Mouse (Mus musculus) CH12.LX (cell line): ENCODE measurements around the gene Elovl6. TPM values are rescaled to one million over a fixed set of nuclear protein-coding genes. Genes with fewer than 3 reads are reported as not detected.

Experiments used
- DNase-seq: peaks from one replicate; pipeline ENCODE4 v3.0.0-alpha.2; 2013; ENCODE audit errors: extremely low read depth
- H3K27ac ChIP-seq: 2 replicates; pipeline ENCODE4 v1.5.1; 2012; ENCODE audit warnings: low read depth, mild to moderate bottlenecking, control low read depth, moderate library complexity; ENCODE audit not compliant: insufficient read depth
- H3K27me3 ChIP-seq: replicated peaks from 2 replicates; pipeline ENCODE3; 2012; ENCODE audit warnings: inconsistent platforms
- H3K36me3 ChIP-seq, 2 experiments: replicated peaks in 1 of 2; 2 replicates each; pipeline versions ENCODE3 to v1.6.1; 2012; ENCODE audit warnings: inconsistent platforms in 1 of 2, low read length in 1 of 2, mild to moderate bottlenecking in 1 of 2, mixed read lengths in 1 of 2, moderate library complexity in 1 of 2; ENCODE audit not compliant: control insufficient read depth in 1 of 2, insufficient read depth in 1 of 2
- H3K4me1 ChIP-seq, 2 experiments: 2 replicates each; pipeline ENCODE4 v1.6.1; 2012; ENCODE audit warnings: inconsistent platforms in 1 of 2, moderate library complexity in 1 of 2; ENCODE audit not compliant: insufficient read depth in 2 of 2, control insufficient read depth in 1 of 2
- H3K4me2 ChIP-seq: 2 replicates; pipeline ENCODE4 v1.6.1; 2012; ENCODE audit warnings: low read depth, mild to moderate bottlenecking, control low read depth; ENCODE audit not compliant: poor library complexity, insufficient read depth, severe bottlenecking
- H3K4me3 ChIP-seq, 3 experiments: fragments of 150-350 bp in 1 of 3; sonication (generic) in 1 of 3; replicated peaks in 1 of 3; 2 replicates each; pipeline versions ENCODE3 to v1.5.1; 2011 to 2012; ENCODE audit warnings: low read depth in 2 of 3, low read length in 2 of 3, mild to moderate bottlenecking in 2 of 3, moderate library complexity in 2 of 3, control low read depth in 1 of 3, improper control_type of control experiment in 1 of 3, inconsistent platforms in 1 of 3, mixed read lengths in 1 of 3; ENCODE audit not compliant: poor library complexity in 1 of 3
- H3K79me2 ChIP-seq: replicated peaks from 2 replicates; pipeline ENCODE4 v1.6.1; 2012; ENCODE audit warnings: mild to moderate bottlenecking, moderate library complexity; ENCODE audit not compliant: control insufficient read depth, poor library complexity, insufficient read depth, severe bottlenecking; ENCODE audit errors: extremely low read depth
- H3K9ac ChIP-seq: 2 replicates; pipeline ENCODE4 v1.6.1; 2012; ENCODE audit warnings: low read depth, mild to moderate bottlenecking, control low read depth, moderate library complexity; ENCODE audit not compliant: insufficient read depth
- H3K9me3 ChIP-seq: replicated peaks from 2 replicates; pipeline ENCODE3; 2012; ENCODE audit warnings: low read length, inconsistent platforms, mixed read lengths
- CHD1 ChIP-seq: IDR thresholded peaks from 2 replicates; pipeline ENCODE4 v1.6.1; 2012; ENCODE audit warnings: low read depth, low read length, improper control_type of control experiment, inconsistent platforms
- CHD2 ChIP-seq: IDR thresholded peaks from 2 replicates; pipeline ENCODE4 v1.6.1; 2011; ENCODE audit warnings: low read length, improper control_type of control experiment
- CTCF ChIP-seq, 2 experiments: IDR thresholded peaks in 1 of 2; conservative IDR thresholded peaks in 1 of 2; 2 replicates each; pipeline ENCODE4 v1.5.1; 2011 to 2012; ENCODE audit warnings: low read depth in 2 of 2, low read length in 2 of 2, improper control_type of control experiment in 1 of 2, inconsistent platforms in 1 of 2, mild to moderate bottlenecking in 1 of 2, moderate library complexity in 1 of 2
- E2F4 ChIP-seq: IDR thresholded peaks from 2 replicates; pipeline ENCODE4 v1.6.1; 2011; ENCODE audit warnings: low read depth, low read length, improper control_type of control experiment; ENCODE audit not compliant: insufficient replicate concordance
- EP300 ChIP-seq: IDR thresholded peaks from 2 replicates; pipeline ENCODE4 v1.6.1; 2011; ENCODE audit warnings: low read length, improper control_type of control experiment
- HCFC1 ChIP-seq: IDR thresholded peaks from 2 replicates; pipeline ENCODE4 v1.6.1; 2012; ENCODE audit warnings: low read depth, mild to moderate bottlenecking, inconsistent platforms, low read length, improper control_type of control experiment
- JUN ChIP-seq: IDR thresholded peaks from 2 replicates; pipeline ENCODE4 v1.6.1; 2011; ENCODE audit warnings: low read depth, mild to moderate bottlenecking, low read length, improper control_type of control experiment, moderate library complexity; ENCODE audit not compliant: insufficient read depth
- KAT2A ChIP-seq: IDR thresholded peaks from 2 replicates; pipeline ENCODE4 v1.6.1; 2012; ENCODE audit warnings: low read length, improper control_type of control experiment, inconsistent platforms; ENCODE audit not compliant: insufficient replicate concordance
- MAFK ChIP-seq: IDR thresholded peaks from 2 replicates; pipeline ENCODE4 v1.6.1; 2011; ENCODE audit warnings: low read length, improper control_type of control experiment; ENCODE audit not compliant: insufficient replicate concordance
- MEF2A ChIP-seq: IDR thresholded peaks from 2 replicates; pipeline ENCODE4 v1.6.1; 2014; ENCODE audit warnings: low read depth, mild to moderate bottlenecking, inconsistent platforms, low read length, improper control_type of control experiment, borderline replicate concordance
- MXI1 ChIP-seq: IDR thresholded peaks from 2 replicates; pipeline ENCODE4 v1.6.1; 2011; ENCODE audit warnings: mild to moderate bottlenecking, low read depth, low read length, improper control_type of control experiment
- MYC ChIP-seq: IDR thresholded peaks from 2 replicates; pipeline ENCODE4 v1.6.1; 2011; ENCODE audit warnings: low read depth, mild to moderate bottlenecking, improper control_type of control experiment, low read length
- NELFE ChIP-seq: IDR thresholded peaks from 2 replicates; pipeline ENCODE4 v1.6.1; 2011; ENCODE audit warnings: low read depth, low read length, improper control_type of control experiment
- PAX5 ChIP-seq: IDR thresholded peaks from 2 replicates; pipeline ENCODE4 v1.6.1; 2012; ENCODE audit warnings: low read length, inconsistent platforms, mixed read lengths
- POLR2A ChIP-seq: IDR thresholded peaks from 2 replicates; pipeline ENCODE4 v1.6.1; 2011; ENCODE audit warnings: low read depth, mild to moderate bottlenecking, improper control_type of control experiment, low read length
- POLR2AphosphoS2 ChIP-seq: IDR thresholded peaks from 2 replicates; pipeline ENCODE4 v1.6.1; 2011; ENCODE audit warnings: low read depth, low read length, improper control_type of control experiment
- RAD21 ChIP-seq: IDR thresholded peaks from 2 replicates; pipeline ENCODE4 v1.6.1; 2011; ENCODE audit warnings: low read depth, mild to moderate bottlenecking, low read length, improper control_type of control experiment, moderate library complexity
- RCOR1 ChIP-seq: conservative IDR thresholded peaks from 2 replicates; pipeline ENCODE4 v1.6.1; 2012; ENCODE audit warnings: low read depth, mild to moderate bottlenecking, inconsistent platforms, low read length, improper control_type of control experiment
- SIN3A ChIP-seq: IDR thresholded peaks from 2 replicates; pipeline ENCODE4 v1.6.1; 2012; ENCODE audit warnings: low read length, improper control_type of control experiment, inconsistent platforms
- TBP ChIP-seq: conservative IDR thresholded peaks from 2 replicates; pipeline ENCODE4 v1.6.1; 2011; ENCODE audit warnings: low read depth, low read length, improper control_type of control experiment
- UBTF ChIP-seq: IDR thresholded peaks from 2 replicates; pipeline ENCODE4 v1.6.1; 2012; ENCODE audit warnings: low read depth, mild to moderate bottlenecking, inconsistent platforms, low read length, improper control_type of control experiment, moderate library complexity
- ZKSCAN1 ChIP-seq: IDR thresholded peaks from 2 replicates; pipeline ENCODE4 v1.6.1; 2012; ENCODE audit warnings: low read depth, inconsistent platforms, low read length, improper control_type of control experiment, borderline replicate concordance
- dilution Hi-C: fragments of 300-500 bp; cut with MboI; formaldehyde crosslinking; loops from 2 replicates; pipeline ENCODE4 v1.14.3; 2020; ENCODE audit warnings: low sequenced_read_pairs; ENCODE audit not compliant: extremely low pct_unique_long_range_greater_than_20kb, extremely low pct_ligation_motif_present
- in situ Hi-C: fragments of 300-500 bp; cut with MboI; formaldehyde crosslinking; loops from 3 replicates; pipeline ENCODE4 v1.14.3; 2019; ENCODE audit warnings: low sequenced_read_pairs, low pct_ligation_motif_present, low pct_unique_long_range_greater_than_20kb, mixed read lengths
- polyA plus RNA-seq: library from polyadenylated mRNA; unstranded; fragments of >175 nt; gene quantifications from 2 replicates; pipeline ENCODE4 v1.2.1, GENCODE M21; 2012; ENCODE audit warnings: low read depth; ENCODE audit not compliant: insufficient read length
- total RNA-seq, 2 experiments: library from RNA; depleted of rRNA; stranded (reverse); fragments of 300-350 nt in 1 of 2; fragments of >200 nt in 1 of 2; gene quantifications; 2 replicates each; pipeline ENCODE4 v1.2.3; 2012 to 2014

The Elovl6 gene
- total and polyA plus RNA-seq, 3 experiments: 1.7 to 6.8 (median 6.0) TPM

DNA sequence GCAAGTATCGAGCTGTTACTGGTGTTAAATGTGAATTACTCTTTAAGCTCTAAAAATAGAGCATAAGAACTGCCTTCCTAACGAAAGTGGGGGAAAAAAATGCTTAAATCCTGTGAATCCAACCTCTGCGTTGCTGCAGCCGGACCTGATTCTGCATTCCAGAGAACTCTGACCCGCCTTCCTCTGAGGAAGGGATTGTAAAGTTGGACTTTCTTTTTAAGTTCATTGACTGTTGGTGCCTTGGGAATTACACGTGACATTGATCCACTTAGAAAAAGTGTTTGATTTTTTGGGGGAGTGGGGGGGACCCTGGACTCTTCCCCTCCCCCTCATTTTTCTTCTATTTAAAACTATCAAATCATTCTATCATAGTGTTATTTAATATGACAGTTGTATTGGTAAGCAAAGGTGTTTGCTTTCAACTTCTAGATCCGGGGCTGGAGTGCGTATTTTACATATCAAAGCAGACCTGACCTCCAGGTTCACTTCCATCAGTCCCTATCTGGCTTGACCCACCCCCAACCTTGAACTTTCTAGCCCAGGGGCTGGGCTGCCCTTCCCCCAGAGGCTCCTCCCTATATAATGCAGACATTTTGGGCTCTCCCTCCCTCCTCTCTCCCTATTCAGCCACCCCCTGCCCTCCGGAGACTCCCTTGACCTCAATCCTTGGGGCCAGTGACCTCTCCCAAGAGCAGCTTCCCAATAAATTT lies 19.6 kb downstream of the Elovl6 start:
- dilution Hi-C loops: no loop called here
- TF ChIP-seq ZKSCAN1 (no peak), CTCF (conservative IDR thresholded peaks at IDR 0.05 in 1 of 2, IDR thresholded peaks at IDR 0.05 in 1 of 2; ENCODE audit: low read depth in 2 of 2, low read length in 2 of 2) (no peak), TBP (no peak), CHD1 (no peak), NELFE (no peak), KAT2A (no peak), POLR2A (no peak), SIN3A (no peak), HCFC1 (no peak), POLR2AphosphoS2 (no peak), UBTF (no peak), MXI1 (no peak), RAD21 (no peak), MYC (no peak), E2F4 (no peak)
- H3K27ac ChIP-seq: no peak overlapping the region

GRCm38 (mm10) chr3:129552370-129552769 lies 20.2 kb downstream of the Elovl6 start:
- no peak overlapping the region for H3K4me2 ChIP-seq
- H3K4me3 ChIP-seq: no peak overlapping the region
- DNase-seq: no peak
- no peak overlapping the region for H3K9ac ChIP-seq
- H3K27ac ChIP-seq: no peak overlapping the region
- H3K9me3 ChIP-seq: no peaks in the 10 kb centered on the region
- H3K36me3 ChIP-seq: peaks cover 0 to 3% of the 10 kb centered on the region in 2 experiments
- TF ChIP-seq MEF2A: no peak
- no peak for TF ChIP-seq EP300
- no peak for TF ChIP-seq JUN
- TF ChIP-seq CHD1: no peak
- no peak for TF ChIP-seq RCOR1
- no peak for TF ChIP-seq CHD2
- TF ChIP-seq PAX5: no peak
- TF ChIP-seq MAFK: no peak
- H3K79me2 ChIP-seq: no peaks in the 10 kb centered on the region; the same call in 1 of the 2 replicates
- peaks cover 0 to 7% of the 10 kb centered on the region in 2 experiments; a peak in 2 of 4 replicates for H3K4me1 ChIP-seq
- H3K27me3 ChIP-seq: no peaks in the 10 kb centered on the region
- in situ Hi-C loops: no loop called here
- dilution Hi-C loops: no loop called here

More for the DNA sequence above, 19.6 kb downstream of the Elovl6 start:
- Histone ChIP-seq H3K4me1 (peaks cover 0 to 7% of the 10 kb centered on the region in 2 experiments; a peak in 2 of 4 replicates), H3K4me2 (no peak overlapping the region), H3K79me2 (no peaks in the 10 kb centered on the region; the same call in 1 of the 2 replicates), H3K27me3 (no peaks in the 10 kb centered on the region), H3K36me3 (peaks cover 0 to 3% of the 10 kb centered on the region in 2 experiments), H3K9me3 (no peaks in the 10 kb centered on the region), H3K4me3 (no peak overlapping the region), H3K9ac (no peak overlapping the region)
- in situ Hi-C loops: no loop called here
- no peak for DNase-seq
